Mouse (Mus musculus): ENCODE data around the gene Nbr1.

GRCm38 (mm10) chr11:101556954-101557353, 5.0 kb downstream of the Nbr1 start:
- TF ChIP-seq CTCF (IDR thresholded peaks at IDR 0.05; ENCODE audit: borderline replicate concordance, insufficient read depth, low read depth, low read length) (no peak), POLR2A (IDR thresholded peaks at IDR 0.05; ENCODE audit: borderline replicate concordance, insufficient read depth, low read length) (no peak)

All from cerebellum, adult 2 months (tissue).